Mouse (Mus musculus) forebrain, embryonic 16.5 days (tissue): ENCODE measurements around the gene Pip4p1. TPM values are rescaled to one million over a fixed set of nuclear protein-coding genes. Genes with fewer than 3 reads are reported as not detected.

Experiments
- ATAC-seq: fragments of 200-750 bp; cut with Nextera tagmentation; 2 replicates; pipeline ENCODE4 v1.8.0; 2017; ENCODE audit warnings: mild to moderate bottlenecking, moderate library complexity
- H3K27ac ChIP-seq: fragments of 300-500 bp; sonication (generic); 2 replicates; pipeline ENCODE4 v1.5.1; 2014; ENCODE audit warnings: low read length, control low read depth
- H3K27me3 ChIP-seq: fragments of 300-500 bp; sonication (generic); replicated peaks from 2 replicates; pipeline ENCODE4 v1.6.1; 2014; ENCODE audit warnings: low read length; ENCODE audit not compliant: control insufficient read depth, insufficient read depth
- H3K36me3 ChIP-seq: fragments of 300-500 bp; sonication (generic); 2 replicates; pipeline ENCODE4 v1.6.1; 2014; ENCODE audit not compliant: control insufficient read depth, insufficient read depth
- H3K4me1 ChIP-seq: fragments of 300-500 bp; sonication (generic); replicated peaks from 2 replicates; pipeline ENCODE4 v1.6.1; 2014; ENCODE audit warnings: low read length; ENCODE audit not compliant: control insufficient read depth, insufficient read depth
- H3K4me2 ChIP-seq: fragments of 300-500 bp; sonication (generic); 2 replicates; pipeline ENCODE4 v1.6.1; 2014; ENCODE audit warnings: mild to moderate bottlenecking, low read length, control low read depth
- H3K4me3 ChIP-seq: fragments of 300-500 bp; sonication (generic); replicated peaks from 2 replicates; pipeline ENCODE4 v1.5.1; 2014; ENCODE audit warnings: mild to moderate bottlenecking, low read length, control low read depth
- H3K9ac ChIP-seq: fragments of 300-500 bp; sonication (generic); replicated peaks from 2 replicates; pipeline ENCODE4 v1.6.1; 2014; ENCODE audit warnings: low read depth, low read length, control low read depth
- H3K9me3 ChIP-seq: fragments of 300-500 bp; sonication (generic); 2 replicates; pipeline ENCODE4 v1.6.1; 2016; ENCODE audit warnings: low read length; ENCODE audit not compliant: control insufficient read depth
- WGBS: fragments of 180-500 bp; shearing (Covaris S2); extraction: QIAGEN DNeasy Blood & Tissue Kit; methylation state at CpG from one replicate; pipeline ENCODE4 v1.1.7; 2014; 5-methylcytosine and 5-hydroxymethylcytosine counted together
- polyA plus RNA-seq: library from polyadenylated mRNA; unstranded; fragments of >200 nt; fragmentation: Nextera tagmentation; extraction: Ambion mirVana; gene quantifications from 2 replicates; pipeline ENCODE4 v1.2.1, GENCODE M21; 2015

Pip4p1 gene
- polyA plus RNA-seq, 1 experiment from 2014 or later: 100 TPM

GRCm38 (mm10) chr14:50876236-50876950 lies 54.3 kb downstream of the Pip4p1 start:
- no peak for ATAC-seq
- no peak overlapping the region for H3K9ac ChIP-seq
- H3K27ac ChIP-seq: no peak overlapping the region
- no peaks in the 10 kb centered on the region for H3K27me3 ChIP-seq
- no peaks in the 10 kb centered on the region for H3K36me3 ChIP-seq
- H3K4me1 ChIP-seq: no peaks in the 10 kb centered on the region
- H3K9me3 ChIP-seq: no peaks in the 10 kb centered on the region
- no peak overlapping the region for H3K4me2 ChIP-seq
- H3K4me3 ChIP-seq: no peak overlapping the region
- 87% methylated on average over 6 of the region's 6 CpGs for WGBS

Other genes with a start within 250 kb of the Pip4p1 start
- gene Olfr747, start 237.7 kb downstream of the Pip4p1 start, polyA plus RNA-seq: not detected in 2 replicates
- not detected in 2 replicates for gene Olfr748, start 223.5 kb downstream of the Pip4p1 start, polyA plus RNA-seq
- gene Olfr749, start 185.8 kb downstream of the Pip4p1 start, polyA plus RNA-seq: not detected in 2 replicates
- 124 and 132 TPM in 2 replicates for gene Ttc5, start 145.3 kb downstream of the Pip4p1 start, polyA plus RNA-seq
- not detected in 2 replicates for gene Ccnb1ip1, start 123.1 kb downstream of the Pip4p1 start, polyA plus RNA-seq
- gene Parp2, start 123.0 kb downstream of the Pip4p1 start, polyA plus RNA-seq: 53.3 and 56.7 TPM in 2 replicates
- gene Tep1, start 60.3 kb downstream of the Pip4p1 start, polyA plus RNA-seq: 1.1 and 2.2 TPM in 2 replicates
- gene Klhl33, start 33.3 kb downstream of the Pip4p1 start, polyA plus RNA-seq: 0.31 and 0.68 TPM in 2 replicates
- 140 and 146 TPM in 2 replicates for gene Osgep, start 6.0 kb downstream of the Pip4p1 start, polyA plus RNA-seq
- gene Apex1, start 5.9 kb downstream of the Pip4p1 start, polyA plus RNA-seq: 265 and 283 TPM in 2 replicates
- gene Pnp, start 226 bp upstream of the Pip4p1 start, polyA plus RNA-seq: 15.8 and 17.2 TPM in 2 replicates
- gene Gm49342, start 13.7 kb upstream of the Pip4p1 start, polyA plus RNA-seq: 3.2 TPM in 1 of 2 replicates, not detected in the other
- gene Pnp2, start 25.1 kb upstream of the Pip4p1 start, polyA plus RNA-seq: 0.47 and 0.63 TPM in 2 replicates
- not detected in 2 replicates for gene Rnase10, start 76.9 kb upstream of the Pip4p1 start, polyA plus RNA-seq
- not detected in 2 replicates for gene Rnase9, start 111.0 kb upstream of the Pip4p1 start, polyA plus RNA-seq
- not detected in 2 replicates for gene Rnase11, start 119.3 kb upstream of the Pip4p1 start, polyA plus RNA-seq
- gene Rnase12, start 126.8 kb upstream of the Pip4p1 start, polyA plus RNA-seq: not detected in 2 replicates
- 0.04 TPM in 1 of 2 replicates, not detected in the other for gene Olfr750, start 143.6 kb upstream of the Pip4p1 start, polyA plus RNA-seq
- gene Rnase4, start 160.2 kb upstream of the Pip4p1 start, polyA plus RNA-seq: 11.1 and 11.6 TPM in 2 replicates
- 2.4 and 3.0 TPM in 2 replicates for gene Ang, start 160.3 kb upstream of the Pip4p1 start, polyA plus RNA-seq
- gene Eddm3b, start 183.6 kb upstream of the Pip4p1 start, polyA plus RNA-seq: not detected in 2 replicates
- 0.22 and 0.77 TPM in 2 replicates for gene Rnase6, start 193.1 kb upstream of the Pip4p1 start, polyA plus RNA-seq
- 0.50 TPM in 1 of 2 replicates, not detected in the other for gene Rnase1, start 215.9 kb upstream of the Pip4p1 start, polyA plus RNA-seq
- not detected in 2 replicates for gene Rnase2b, start 231.4 kb upstream of the Pip4p1 start, polyA plus RNA-seq